ENCODE assay signal across 19 mouse cellular contexts in the genomic region with DNA sequence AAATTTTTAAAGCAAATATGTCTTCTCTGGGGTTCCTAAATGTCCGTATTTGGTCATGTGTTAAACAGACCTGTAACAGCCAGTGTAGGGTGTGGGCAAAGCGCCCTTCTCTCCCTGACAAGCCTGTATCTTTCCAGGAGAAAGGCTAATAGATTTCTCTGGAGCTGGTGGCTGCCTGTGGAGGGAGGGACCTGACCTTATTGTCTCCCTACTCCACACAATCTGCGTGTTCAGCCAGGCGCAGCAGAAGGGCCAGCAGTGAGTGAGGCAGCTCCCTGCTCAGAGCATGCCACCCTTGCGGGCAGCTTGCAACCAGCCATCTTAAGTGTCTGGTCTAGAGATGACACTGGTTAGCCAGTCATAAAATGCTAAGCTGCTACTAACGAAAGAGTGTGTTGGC. TPM values are rescaled to one million over a fixed set of nuclear protein-coding genes. Genes with fewer than 3 reads are reported as not detected.
DNase-seq lines count a peak whose midpoint lies in the region; ATAC-seq lines count a peak whose summit lies in the region.
"Had no signal": no experiment of that assay in that cellular context is flagged by ENCODE, and none has a peak within 500 bp of the region (broad histone marks: within the 10 kb centered on the region; RNA-seq: fewer than 3 reads in every experiment).

No protein-coding gene starts in this region.

- no peak overlapping the region for H3K4me3 ChIP-seq in kidney, embryonic 16.5 days (ENCODE audit: low read length)
- H3K4me3 ChIP-seq in hindbrain, embryonic 13.5 days: no peak overlapping the region
- H3K4me3 ChIP-seq in midbrain, embryonic 16.5 days (ENCODE audit: low read depth, low read length): no peak overlapping the region
- H3K4me3 ChIP-seq: limb, embryonic 12.5 days; megakaryocyte, embryonic 14.5 days had no signal

- no peaks in the 10 kb centered on the region for H3K9me3 ChIP-seq in kidney, embryonic 16.5 days (ENCODE audit: low read length)
- H3K9me3 ChIP-seq in hindbrain, embryonic 13.5 days: no peaks in the 10 kb centered on the region
- H3K9me3 ChIP-seq in midbrain, embryonic 16.5 days (replicated peaks; ENCODE audit: control insufficient read depth, low read length, poor library complexity, severe bottlenecking): no peaks in the 10 kb centered on the region
- H3K9me3 ChIP-seq: limb, embryonic 12.5 days; megakaryocyte, embryonic 14.5 days had no signal

- peak; percentile 40 to 54 for DNase-seq in cerebellum, postnatal 10 days
- DNase-seq in cerebellum, adult 9-10 months: no peak
- DNase-seq in kidney, adult 9 months: no peak
- no peak for DNase-seq in spleen, adult 12 weeks (ENCODE audit: low spot score)
- no peak for DNase-seq in spleen, adult 18-20 months
- DNase-seq: adrenal gland, postnatal 36 days; gastrocnemius, postnatal 10 days; heart, postnatal 10 days; thymus, postnatal 25 days had no signal

- H3K4me2 ChIP-seq in kidney, embryonic 16.5 days (replicated peaks; ENCODE audit: low read depth, low read length): no peak overlapping the region
- no peak overlapping the region for H3K4me2 ChIP-seq in hindbrain, embryonic 13.5 days
- no peak overlapping the region for H3K4me2 ChIP-seq in midbrain, embryonic 16.5 days (ENCODE audit: low read length)
- H3K4me2 ChIP-seq: limb, embryonic 12.5 days had no signal

- no peaks in the 10 kb centered on the region for H3K27me3 ChIP-seq in kidney, embryonic 16.5 days (ENCODE audit: insufficient read depth, low read length)
- H3K27me3 ChIP-seq in hindbrain, embryonic 13.5 days: no peaks in the 10 kb centered on the region
- no peaks in the 10 kb centered on the region for H3K27me3 ChIP-seq in midbrain, embryonic 16.5 days (ENCODE audit: control insufficient read depth, insufficient read depth, low read depth, low read length)
- H3K27me3 ChIP-seq: CH12.LX; limb, embryonic 12.5 days had no signal

- no peaks in the 10 kb centered on the region for H3K36me3 ChIP-seq in kidney, embryonic 16.5 days (ENCODE audit: insufficient read depth, low read length)
- H3K36me3 ChIP-seq in hindbrain, embryonic 13.5 days: no peaks in the 10 kb centered on the region
- H3K36me3 ChIP-seq in midbrain, embryonic 16.5 days (ENCODE audit: control insufficient read depth, insufficient read depth, low read length): no peaks in the 10 kb centered on the region
- H3K36me3 ChIP-seq: limb, embryonic 12.5 days had no signal

- H3K4me1 ChIP-seq in kidney, embryonic 16.5 days (ENCODE audit: insufficient read depth, low read length): no peaks in the 10 kb centered on the region
- peaks cover 6% of the 10 kb centered on the region for H3K4me1 ChIP-seq in hindbrain, embryonic 13.5 days (replicated peaks)
- 0 out of 2 replicates have a peak, but pooled peaks cover 3% of the 10 kb centered on the region for H3K4me1 ChIP-seq in midbrain, embryonic 16.5 days (ENCODE audit: control insufficient read depth, insufficient read depth, low read length)
- H3K4me1 ChIP-seq: limb, embryonic 12.5 days had no signal

- no peak overlapping the region for H3K9ac ChIP-seq in kidney, embryonic 16.5 days (replicated peaks; ENCODE audit: low read length)
- no peak overlapping the region for H3K9ac ChIP-seq in hindbrain, embryonic 13.5 days
- no peak overlapping the region for H3K9ac ChIP-seq in midbrain, embryonic 16.5 days (ENCODE audit: low read depth, low read length)
- H3K9ac ChIP-seq: limb, embryonic 12.5 days; liver, embryonic 14.5 days had no signal

- H3K27ac ChIP-seq in kidney, embryonic 16.5 days (ENCODE audit: low read length): no peak overlapping the region
- peak overlapping the region; percentile 62 for H3K27ac ChIP-seq in hindbrain, embryonic 13.5 days
- H3K27ac ChIP-seq in midbrain, embryonic 16.5 days (ENCODE audit: low read length): peak overlapping the region; percentile 35; the same call in 1 of the 2 replicates
- H3K27ac ChIP-seq: limb, embryonic 12.5 days; liver, embryonic 14.5 days had no signal

- ATAC-seq in kidney, embryonic 16.5 days (ENCODE audit: low FRiP score, low TSS enrichment): peak; percentile 85; the same call in 1 of the 2 replicates
- ATAC-seq in hindbrain, embryonic 13.5 days (ENCODE audit: low FRiP score): peak; percentile 77
- no peak for ATAC-seq in midbrain, embryonic 16.5 days
- ATAC-seq: intestine, embryonic 16.5 days; lung, postnatal 0 days had no signal

- WGBS in kidney, embryonic 16.5 days: 33% methylated on average over 6 of the region's 6 CpGs
- WGBS in hindbrain, embryonic 13.5 days: 32% methylated on average over 6 of the region's 6 CpGs
- WGBS in midbrain, embryonic 16.5 days: 16% methylated on average over 6 of the region's 6 CpGs

RNA-seq across cellular contexts. Expression of a gene that starts 5.5 kb away (rescaled TPM):
- polyA plus RNA-seq in kidney, embryonic 16.5 days (2015; fragmentation: Nextera tagmentation; extraction: Ambion mirVana): 0.69 and 0.78 TPM in 2 replicates
- polyA plus RNA-seq in hindbrain, embryonic 13.5 days (2015; fragmentation: Nextera tagmentation; extraction: Ambion mirVana): 0.12 and 0.39 TPM in 2 replicates
- polyA plus RNA-seq in midbrain, embryonic 16.5 days (2015; fragmentation: Nextera tagmentation; extraction: Ambion mirVana): 0.16 and 0.32 TPM in 2 replicates
- polyA plus RNA-seq: limb, embryonic 12.5 days; liver, embryonic 14.5 days; small intestine, adult 2 months had no signal

Comparison
In these comparisons a context has a peak if more than half of its experiments do, and no peak if none do; other contexts are left out.
1. DNase-seq: peak in cerebellum, postnatal 10 days (2 of 2); none in cerebellum, adult 9-10 months (single experiment), kidney, adult 9 months (single experiment), spleen, adult 12 weeks (single experiment) and spleen, adult 18-20 months (0 of 2).